Mouse (Mus musculus) heart, postnatal 0 days (tissue): ENCODE data around the gene Golga3.

Experiments used
- CTCF ChIP-seq: IDR thresholded peaks from 2 replicates; pipeline ENCODE4 v1.5.1; 2016; ENCODE audit warnings: antibody characterized with exemption, control low read depth, low read depth
- EP300 ChIP-seq: IDR thresholded peaks from 2 replicates; pipeline ENCODE4 v1.6.1; 2016; ENCODE audit warnings: antibody characterized with exemption, low read depth

DNA sequence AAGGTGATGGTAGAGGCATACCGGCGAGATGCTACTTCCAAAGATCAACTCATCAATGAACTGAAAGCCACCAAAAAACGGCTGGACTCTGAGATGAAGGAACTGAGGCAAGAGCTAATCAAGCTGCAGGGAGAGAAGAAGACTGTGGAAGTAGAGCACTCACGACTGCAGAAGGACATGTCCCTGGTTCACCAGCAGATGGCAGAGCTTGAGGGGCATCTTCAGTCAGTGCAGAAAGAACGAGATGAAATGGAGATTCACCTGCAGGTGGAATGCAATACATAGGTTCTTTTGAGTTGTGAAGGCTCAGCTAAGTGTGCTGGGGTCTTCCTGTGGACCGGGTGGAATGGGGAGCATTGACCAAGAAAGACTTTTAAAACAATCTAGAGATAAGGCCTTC is 28.3 kb downstream of the Golga3 start:
- peak; percentile 21; the same call in 1 of the 2 replicates for TF ChIP-seq CTCF
- TF ChIP-seq EP300: no peak
